Mouse (Mus musculus): ENCODE data around the gene Cldn22.

- TF ChIP-seq CTCF (IDR thresholded peaks at IDR 0.05; ENCODE audit: low read depth, low read length) (no peak), POLR2A (IDR thresholded peaks at IDR 0.05; ENCODE audit: insufficient read depth, low read length) (no peak), EP300 (IDR thresholded peaks at IDR 0.05; ENCODE audit: insufficient read depth, low read depth, low read length) (no peak)
Measured at GRCm38 (mm10) chr8:47833944-47834343, 9.7 kb downstream of the Cldn22 start.
